ENCODE assay signal across 22 mouse cellular contexts in the genomic region with DNA sequence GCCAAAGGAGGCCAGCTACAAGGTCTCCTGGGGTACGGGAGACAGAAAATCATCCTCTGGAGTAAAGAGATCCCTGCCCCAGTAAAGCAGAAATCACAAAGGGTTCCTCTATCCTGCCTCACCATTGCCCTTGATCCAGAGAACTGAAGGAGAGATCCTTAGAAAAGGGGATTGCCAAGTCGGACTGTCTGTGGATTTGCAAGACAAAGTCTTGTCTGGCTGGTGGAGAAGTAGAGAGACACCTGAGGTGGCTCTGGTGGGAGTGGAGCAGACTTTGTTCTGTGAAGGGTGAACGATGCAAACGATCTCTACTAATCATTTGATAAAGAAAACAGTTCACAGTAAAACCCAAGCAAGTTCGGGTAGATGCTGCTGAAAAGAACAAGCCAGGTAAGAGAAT.
"Had no signal": no experiment of that assay in that cellular context is flagged by ENCODE, and none has a peak within 500 bp of the region (broad histone marks: within the 10 kb centered on the region; RNA-seq: fewer than 3 reads in every experiment).

No protein-coding gene starts in this region.

- DNase-seq: gastrocnemius, adult 2 months; gastrocnemius, postnatal 10 days; gastrocnemius, postnatal 25 days; heart, adult 18-20 months; heart, postnatal 10 days; heart, postnatal 4 days; kidney, postnatal 14 days; layer of hippocampus, adult 9-11 months; layer of hippocampus, postnatal 36 days; liver, embryonic 13.5 days had no signal

- H3K36me3 ChIP-seq: heart, embryonic 10.5 days; heart, embryonic 12.5 days; hindbrain, embryonic 10.5 days; hindbrain, embryonic 12.5 days; hindbrain, embryonic 15.5 days; kidney, embryonic 15.5 days; limb, embryonic 10.5 days; limb, embryonic 12.5 days; liver, embryonic 13.5 days had no signal

- H3K9me3 ChIP-seq: heart, embryonic 10.5 days; heart, embryonic 12.5 days; hindbrain, embryonic 10.5 days; hindbrain, embryonic 12.5 days; hindbrain, embryonic 15.5 days; kidney, embryonic 15.5 days; limb, embryonic 10.5 days; limb, embryonic 12.5 days; liver, embryonic 13.5 days had no signal

- ATAC-seq: hindbrain, postnatal 0 days; intestine, embryonic 16.5 days had no signal

- H3K4me3 ChIP-seq: gastrocnemius, adult 2 months; heart, embryonic 10.5 days; heart, embryonic 12.5 days; hindbrain, embryonic 10.5 days; hindbrain, embryonic 12.5 days; hindbrain, embryonic 15.5 days; kidney, embryonic 15.5 days; limb, embryonic 10.5 days; limb, embryonic 12.5 days; liver, embryonic 13.5 days had no signal

- H3K27ac ChIP-seq: gastrocnemius, adult 2 months; heart, embryonic 10.5 days; hindbrain, embryonic 10.5 days; hindbrain, embryonic 12.5 days; hindbrain, embryonic 15.5 days; hindbrain, postnatal 0 days; kidney, embryonic 15.5 days; kidney, postnatal 0 days; limb, embryonic 10.5 days; limb, embryonic 12.5 days; liver, embryonic 13.5 days had no signal

- H3K4me1 ChIP-seq: heart, embryonic 12.5 days had no signal

- H3K4me2 ChIP-seq: heart, embryonic 12.5 days; hindbrain, embryonic 12.5 days; hindbrain, embryonic 15.5 days; kidney, embryonic 15.5 days; limb, embryonic 12.5 days; liver, embryonic 11.5 days; liver, embryonic 13.5 days had no signal

- H3K9ac ChIP-seq: heart, embryonic 12.5 days; hindbrain, embryonic 12.5 days; hindbrain, embryonic 15.5 days; kidney, embryonic 15.5 days; limb, embryonic 12.5 days; liver, embryonic 13.5 days had no signal
